Mouse (Mus musculus) left cerebral cortex, postnatal 25 days (tissue): Measurements from ENCODE around the gene Cenpa. TPM values are rescaled to one million over a fixed set of nuclear protein-coding genes. Genes with fewer than 3 reads are reported as not detected.
A peak's percentile ranks its signal among the peaks of the same experiment; 100 is the strongest.
"Not testable (repeated sequence)": the region's sequence is repeated elsewhere in the genome, so short reads cannot be mapped to it uniquely, and the experiment has no call there.

Source experiments
- DNase-seq, 2 experiments: peaks; one replicate each; pipeline ENCODE4 v3.0.0; 2022; ENCODE audit warnings: low spot score in 2 of 2, mixed read lengths in 1 of 2
- intact Hi-C: fragments of 180-260 bp; cut with DNase I; formaldehyde crosslinking; loops from one replicate; pipeline ENCODE4 v1.15.1; 2025
- total RNA-seq, 2 experiments: library from RNA; stranded (reverse); gene quantifications; 2 replicates each; pipeline ENCODE4 v1.2.3; 2021

Gene Cenpa
- total RNA-seq, 2 experiments from 2014 or later = 6.7 to 8.0 TPM

- intact Hi-C loops = no loop called here
These were observed 3.5 kb downstream of the Cenpa start for GRCm38 (mm10) chr5:30670091-30670490.

GRCm38 (mm10) chr5:30674001-30674400, 7.4 kb downstream of the Cenpa start:
- intact Hi-C loops = no loop called here
- DNase-seq = no peak

More at GRCm38 (mm10) chr5:30670091-30670490, 3.5 kb downstream of the Cenpa start:
- DNase-seq = no peak

- intact Hi-C loops = no loop called here
- no peak for DNase-seq
These were observed 10.2 kb downstream of the Cenpa start for GRCm38 (mm10) chr5:30676800-30677199.

- DNase-seq = not testable (repeated sequence)
These were observed 11.5 kb downstream of the Cenpa start for GRCm38 (mm10) chr5:30678069-30678468.

GRCm38 (mm10) chr5:30678722-30679296, 12.2 kb downstream of the Cenpa start:
- no peak for DNase-seq
- intact Hi-C loops = no loop called here

More at GRCm38 (mm10) chr5:30678069-30678468, 11.5 kb downstream of the Cenpa start:
- intact Hi-C loops = not testable (repeated sequence)

- no peak for DNase-seq
- intact Hi-C loops = no loop called here
These were observed 13.0 kb downstream of the Cenpa start for GRCm38 (mm10) chr5:30679593-30679992.

- DNase-seq = no peak
- intact Hi-C loops = no loop called here
These were observed 15.4 kb downstream of the Cenpa start for GRCm38 (mm10) chr5:30681970-30682369.

GRCm38 (mm10) chr5:30682967-30683600, 16.5 kb downstream of the Cenpa start:
- intact Hi-C loops = no loop called here
- no peak for DNase-seq

- DNase-seq = no peak
- intact Hi-C loops = no loop called here
These were observed 17.4 kb downstream of the Cenpa start for GRCm38 (mm10) chr5:30683993-30684392.

GRCm38 (mm10) chr5:30686781-30687180, 20.2 kb downstream of the Cenpa start:
- DNase-seq = peak; percentile 28 to 49
- intact Hi-C loops = loop anchor here (1.0 kb wide), 1 partner anchor 89 kb away; no protein-coding TSS in a partner anchor

GRCm38 (mm10) chr5:30700361-30701000, 33.9 kb downstream of the Cenpa start:
- intact Hi-C loops = no loop called here
- no peak for DNase-seq

- DNase-seq, intact Hi-C loops: not testable (repeated sequence)
These were observed 34.8 kb downstream of the Cenpa start for GRCm38 (mm10) chr5:30701373-30701772.

- intact Hi-C loops = no loop called here
- no peak for DNase-seq
These were observed 35.3 kb downstream of the Cenpa start for GRCm38 (mm10) chr5:30701866-30702265.

- DNase-seq = peak; percentile 81 to 83
- intact Hi-C loops = loop anchor here (1.0 kb wide), 2 partner anchors 65 to 86 kb away; no protein-coding TSS in a partner anchor
These were observed 43.3 kb downstream of the Cenpa start for GRCm38 (mm10) chr5:30709744-30710383.

GRCm38 (mm10) chr5:30710486-30710885, 43.9 kb downstream of the Cenpa start:
- intact Hi-C loops = no loop called here
- DNase-seq = peak; percentile 56 to 86

GRCm38 (mm10) chr5:30711147-30712001, 44.8 kb downstream of the Cenpa start, which contains the start of gene Dpysl5:
TSS of gene Dpysl5 (plus strand) at chr5:30711564.
- DNase-seq = peak; percentile 80 to 82
- intact Hi-C loops = no loop called here

- intact Hi-C loops = no loop called here
- DNase-seq = no peak
These were observed 45.4 kb downstream of the Cenpa start for GRCm38 (mm10) chr5:30712002-30712390.

- intact Hi-C loops = no loop called here
- DNase-seq = peak; percentile 12 to 23
These were observed 46.1 kb downstream of the Cenpa start for GRCm38 (mm10) chr5:30712441-30713298.
